Comparison of ENCODE assay signal across 8 mouse cellular contexts in the genomic region with DNA sequence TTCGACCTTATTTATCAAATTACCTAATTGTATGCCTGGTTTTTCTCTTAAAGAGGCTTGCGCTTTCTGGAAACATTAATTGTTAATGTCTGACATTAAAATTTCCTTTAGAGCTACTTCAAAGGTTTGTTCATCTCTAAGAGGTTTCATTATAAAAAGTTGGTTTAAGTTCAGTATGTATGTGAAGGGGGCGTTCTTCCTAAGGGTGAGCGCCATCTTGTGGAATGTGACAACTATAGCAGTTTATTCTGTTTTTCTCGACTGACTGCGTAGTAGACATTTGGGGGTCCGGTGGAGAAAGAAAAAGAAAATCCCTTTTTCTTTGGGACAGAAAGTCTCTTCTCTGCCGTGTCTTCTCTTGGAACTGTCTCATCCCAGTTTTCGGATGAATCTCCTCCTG. TPM values are rescaled to one million over a fixed set of nuclear protein-coding genes. Genes with fewer than 3 reads are reported as not detected.
DNase-seq lines count a peak whose midpoint lies in the region; ATAC-seq lines count a peak whose summit lies in the region.

No protein-coding gene starts in this region.

- no peak overlapping the region for H3K4me3 ChIP-seq in heart, embryonic 13.5 days
- H3K4me3 ChIP-seq in embryonic facial prominence, embryonic 14.5 days (ENCODE audit: low read depth, low read length), result no peak overlapping the region

- DNase-seq in heart, adult 9 months (ENCODE audit: low spot score in 2 of 2), result no peak
- peak; percentile 24 for DNase-seq in thymus, postnatal 14 days
- DNase-seq in thymus, adult 18-20 months, result no peak
- DNase-seq in embryonic facial prominence, embryonic 14.5 days (ENCODE audit: low spot score), result peak; percentile 82
- peak; percentile 82 for DNase-seq in retina, embryonic 14.5 days (ENCODE audit: low spot score)
- no peak for DNase-seq in ovary, adult 18-20 months (ENCODE audit: low spot score)
- DNase-seq in gastrocnemius, adult 8-10 months (ENCODE audit: low spot score in 2 of 2), result no peak

- no peak for ATAC-seq in heart, embryonic 13.5 days (ENCODE audit: extremely low read depth, insufficient number of reproducible peaks, low FRiP score, low TSS enrichment)
- ATAC-seq in embryonic facial prominence, embryonic 14.5 days (ENCODE audit: low read depth), result no peak

- H3K9ac ChIP-seq in heart, embryonic 13.5 days, result no peak overlapping the region
- H3K9ac ChIP-seq in embryonic facial prominence, embryonic 14.5 days (ENCODE audit: low read depth, low read length), result no peak overlapping the region

- 18% methylated on average over 9 of the region's 9 CpGs for WGBS in heart, embryonic 13.5 days
- 20% methylated on average over 9 of the region's 9 CpGs for WGBS in embryonic facial prominence, embryonic 14.5 days

- no peaks in the 10 kb centered on the region for H3K36me3 ChIP-seq in heart, embryonic 13.5 days
- no peaks in the 10 kb centered on the region for H3K36me3 ChIP-seq in embryonic facial prominence, embryonic 14.5 days (ENCODE audit: control insufficient read depth, insufficient read depth, low read length)

- no peaks in the 10 kb centered on the region for H3K27me3 ChIP-seq in heart, embryonic 13.5 days (replicated peaks)
- H3K27me3 ChIP-seq in embryonic facial prominence, embryonic 14.5 days (replicated peaks; ENCODE audit: control insufficient read depth, insufficient read depth, low read length), result no peaks in the 10 kb centered on the region

- no peaks in the 10 kb centered on the region for H3K9me3 ChIP-seq in heart, embryonic 13.5 days
- H3K9me3 ChIP-seq in embryonic facial prominence, embryonic 14.5 days (ENCODE audit: control insufficient read depth, low read length), result no peaks in the 10 kb centered on the region

- H3K27ac ChIP-seq in heart, embryonic 13.5 days (replicated peaks), result no peak overlapping the region
- no peak overlapping the region for H3K27ac ChIP-seq in embryonic facial prominence, embryonic 14.5 days (replicated peaks; ENCODE audit: low read depth, low read length)

- peak overlapping the region; percentile 49 for H3K4me2 ChIP-seq in heart, embryonic 13.5 days
- peak overlapping the region; percentile 32 for H3K4me2 ChIP-seq in embryonic facial prominence, embryonic 14.5 days (ENCODE audit: low read depth, low read length)

- H3K4me1 ChIP-seq in heart, embryonic 13.5 days, result peaks cover 3% of the 10 kb centered on the region; the same call in 1 of the 2 replicates
- H3K4me1 ChIP-seq in embryonic facial prominence, embryonic 14.5 days (ENCODE audit: control insufficient read depth, insufficient read depth, low read length), result peaks cover 20% of the 10 kb centered on the region; the same call in 1 of the 2 replicates

RNA-seq across cellular contexts. Expression of gene Tmem117, which starts 32.4 kb away (rescaled TPM):
- 1.2 and 1.3 TPM in 2 replicates for polyA plus RNA-seq in heart, embryonic 13.5 days (2015; fragmentation: Nextera tagmentation; extraction: Ambion mirVana)
- 9.6 and 11.1 TPM in 2 replicates for polyA plus RNA-seq in embryonic facial prominence, embryonic 14.5 days (2014; fragmentation: Nextera tagmentation; extraction: Ambion mirVana)
- total RNA-seq in gastrocnemius, adult 8-10 months (2022), result 10 to 100 TPM; 16.1 to 18.1 (median 16.5) TPM

Comparison
In these comparisons a context has a peak if more than half of its experiments do, and no peak if none do; other contexts are left out.
1. DNase-seq: peak in thymus, postnatal 14 days (single experiment), embryonic facial prominence, embryonic 14.5 days (single experiment) and retina, embryonic 14.5 days (single experiment); none in heart, adult 9 months (0 of 2), thymus, adult 18-20 months (0 of 2), ovary, adult 18-20 months (single experiment) and gastrocnemius, adult 8-10 months (0 of 2).